Mouse (Mus musculus) midbrain, embryonic 15.5 days (tissue): ENCODE results near the gene Nin. TPM values are rescaled to one million over a fixed set of nuclear protein-coding genes. Genes with fewer than 3 reads are reported as not detected.

Experiments used
- polyA plus RNA-seq: library from polyadenylated mRNA; unstranded; fragments of >200 nt; fragmentation: Nextera tagmentation; extraction: Ambion mirVana; gene quantifications from 2 replicates; pipeline ENCODE4 v1.2.1, GENCODE M21; 2015

Gene Nin
- polyA plus RNA-seq, 1 experiment from 2014 or later: 15.9 TPM

Other genes starting within 250 kb of the Nin start
- 144 and 167 TPM in 2 replicates for gene Atl1, start 221.1 kb downstream of the Nin start, polyA plus RNA-seq
- gene Map4k5, start 220.5 kb downstream of the Nin start, polyA plus RNA-seq: 28.2 and 31.6 TPM in 2 replicates
- 2.5 TPM in 2 replicates for gene Sav1, start 126.7 kb downstream of the Nin start, polyA plus RNA-seq
- 0.27 and 0.28 TPM in 2 replicates for gene Abhd12b, start 40.4 kb upstream of the Nin start, polyA plus RNA-seq
- gene Pygl, start 117.8 kb upstream of the Nin start, polyA plus RNA-seq: 8.6 and 9.1 TPM in 2 replicates
- 89.2 and 91.8 TPM in 2 replicates for gene Trim9, start 233.9 kb upstream of the Nin start, polyA plus RNA-seq